Mouse (Mus musculus) CH12.LX (cell line): ENCODE measurements around the gene Txk. TPM values are rescaled to one million over a fixed set of nuclear protein-coding genes. Genes with fewer than 3 reads are reported as not detected.

Source experiments
- DNase-seq: peaks from one replicate; pipeline ENCODE4 v3.0.0-alpha.2; 2013; ENCODE audit errors: extremely low read depth
- H3K27ac ChIP-seq: 2 replicates; pipeline ENCODE4 v1.5.1; 2012; ENCODE audit warnings: low read depth, mild to moderate bottlenecking, control low read depth, moderate library complexity; ENCODE audit not compliant: insufficient read depth
- H3K27me3 ChIP-seq: replicated peaks from 2 replicates; pipeline ENCODE3; 2012; ENCODE audit warnings: inconsistent platforms
- H3K36me3 ChIP-seq, 2 experiments: replicated peaks in 1 of 2; 2 replicates each; pipeline versions ENCODE3 to v1.6.1; 2012; ENCODE audit warnings: inconsistent platforms in 1 of 2, low read length in 1 of 2, mild to moderate bottlenecking in 1 of 2, mixed read lengths in 1 of 2, moderate library complexity in 1 of 2; ENCODE audit not compliant: control insufficient read depth in 1 of 2, insufficient read depth in 1 of 2
- H3K4me1 ChIP-seq, 2 experiments: 2 replicates each; pipeline ENCODE4 v1.6.1; 2012; ENCODE audit warnings: inconsistent platforms in 1 of 2, moderate library complexity in 1 of 2; ENCODE audit not compliant: insufficient read depth in 2 of 2, control insufficient read depth in 1 of 2
- H3K4me2 ChIP-seq: 2 replicates; pipeline ENCODE4 v1.6.1; 2012; ENCODE audit warnings: low read depth, mild to moderate bottlenecking, control low read depth; ENCODE audit not compliant: poor library complexity, insufficient read depth, severe bottlenecking
- H3K4me3 ChIP-seq, 3 experiments: fragments of 150-350 bp in 1 of 3; sonication (generic) in 1 of 3; replicated peaks in 1 of 3; 2 replicates each; pipeline versions ENCODE3 to v1.5.1; 2011 to 2012; ENCODE audit warnings: low read depth in 2 of 3, low read length in 2 of 3, mild to moderate bottlenecking in 2 of 3, moderate library complexity in 2 of 3, control low read depth in 1 of 3, improper control_type of control experiment in 1 of 3, inconsistent platforms in 1 of 3, mixed read lengths in 1 of 3; ENCODE audit not compliant: poor library complexity in 1 of 3
- H3K79me2 ChIP-seq: replicated peaks from 2 replicates; pipeline ENCODE4 v1.6.1; 2012; ENCODE audit warnings: mild to moderate bottlenecking, moderate library complexity; ENCODE audit not compliant: control insufficient read depth, poor library complexity, insufficient read depth, severe bottlenecking; ENCODE audit errors: extremely low read depth
- H3K9ac ChIP-seq: 2 replicates; pipeline ENCODE4 v1.6.1; 2012; ENCODE audit warnings: low read depth, mild to moderate bottlenecking, control low read depth, moderate library complexity; ENCODE audit not compliant: insufficient read depth
- H3K9me3 ChIP-seq: replicated peaks from 2 replicates; pipeline ENCODE3; 2012; ENCODE audit warnings: low read length, inconsistent platforms, mixed read lengths
- BHLHE40 ChIP-seq: IDR thresholded peaks from 2 replicates; pipeline ENCODE4 v1.6.1; 2011; ENCODE audit warnings: mild to moderate bottlenecking, low read depth, low read length, improper control_type of control experiment
- CHD1 ChIP-seq: IDR thresholded peaks from 2 replicates; pipeline ENCODE4 v1.6.1; 2012; ENCODE audit warnings: low read depth, low read length, improper control_type of control experiment, inconsistent platforms
- CTCF ChIP-seq, 2 experiments: IDR thresholded peaks in 1 of 2; conservative IDR thresholded peaks in 1 of 2; 2 replicates each; pipeline ENCODE4 v1.5.1; 2011 to 2012; ENCODE audit warnings: low read depth in 2 of 2, low read length in 2 of 2, improper control_type of control experiment in 1 of 2, inconsistent platforms in 1 of 2, mild to moderate bottlenecking in 1 of 2, moderate library complexity in 1 of 2
- E2F4 ChIP-seq: IDR thresholded peaks from 2 replicates; pipeline ENCODE4 v1.6.1; 2011; ENCODE audit warnings: low read depth, low read length, improper control_type of control experiment; ENCODE audit not compliant: insufficient replicate concordance
- EP300 ChIP-seq: IDR thresholded peaks from 2 replicates; pipeline ENCODE4 v1.6.1; 2011; ENCODE audit warnings: low read length, improper control_type of control experiment
- ETS1 ChIP-seq: conservative IDR thresholded peaks from 2 replicates; pipeline ENCODE4 v1.6.1; 2012; ENCODE audit warnings: low read depth, mild to moderate bottlenecking, inconsistent platforms, low read length, improper control_type of control experiment, moderate library complexity
- GABPA ChIP-seq: IDR thresholded peaks from 2 replicates; pipeline ENCODE4 v1.6.1; 2012; ENCODE audit warnings: low read depth, low read length, improper control_type of control experiment, inconsistent platforms; ENCODE audit not compliant: insufficient replicate concordance
- JUN ChIP-seq: IDR thresholded peaks from 2 replicates; pipeline ENCODE4 v1.6.1; 2011; ENCODE audit warnings: low read depth, mild to moderate bottlenecking, low read length, improper control_type of control experiment, moderate library complexity; ENCODE audit not compliant: insufficient read depth
- JUND ChIP-seq: conservative IDR thresholded peaks from 2 replicates; pipeline ENCODE4 v1.6.1; 2011; ENCODE audit warnings: low read depth, low read length, improper control_type of control experiment
- MAFK ChIP-seq: IDR thresholded peaks from 2 replicates; pipeline ENCODE4 v1.6.1; 2011; ENCODE audit warnings: low read length, improper control_type of control experiment; ENCODE audit not compliant: insufficient replicate concordance
- MAX ChIP-seq: IDR thresholded peaks from 2 replicates; pipeline ENCODE4 v1.6.1; 2011; ENCODE audit warnings: low read length, improper control_type of control experiment
- MAZ ChIP-seq: IDR thresholded peaks from 2 replicates; pipeline ENCODE4 v1.6.1; 2012; ENCODE audit warnings: low read depth, mild to moderate bottlenecking, inconsistent platforms, low read length, improper control_type of control experiment, moderate library complexity
- MEF2A ChIP-seq: IDR thresholded peaks from 2 replicates; pipeline ENCODE4 v1.6.1; 2014; ENCODE audit warnings: low read depth, mild to moderate bottlenecking, inconsistent platforms, low read length, improper control_type of control experiment, borderline replicate concordance
- MXI1 ChIP-seq: IDR thresholded peaks from 2 replicates; pipeline ENCODE4 v1.6.1; 2011; ENCODE audit warnings: mild to moderate bottlenecking, low read depth, low read length, improper control_type of control experiment
- MYC ChIP-seq: IDR thresholded peaks from 2 replicates; pipeline ENCODE4 v1.6.1; 2011; ENCODE audit warnings: low read depth, mild to moderate bottlenecking, improper control_type of control experiment, low read length
- NELFE ChIP-seq: IDR thresholded peaks from 2 replicates; pipeline ENCODE4 v1.6.1; 2011; ENCODE audit warnings: low read depth, low read length, improper control_type of control experiment
- POLR2A ChIP-seq: IDR thresholded peaks from 2 replicates; pipeline ENCODE4 v1.6.1; 2011; ENCODE audit warnings: low read depth, mild to moderate bottlenecking, improper control_type of control experiment, low read length
- RCOR1 ChIP-seq: conservative IDR thresholded peaks from 2 replicates; pipeline ENCODE4 v1.6.1; 2012; ENCODE audit warnings: low read depth, mild to moderate bottlenecking, inconsistent platforms, low read length, improper control_type of control experiment
- SMC3 ChIP-seq: IDR thresholded peaks from 2 replicates; pipeline ENCODE4 v1.6.1; 2011; ENCODE audit warnings: low read depth, low read length, improper control_type of control experiment
- TCF12 ChIP-seq: IDR thresholded peaks from 2 replicates; pipeline ENCODE4 v1.6.1; 2014; ENCODE audit warnings: low read depth, mild to moderate bottlenecking, inconsistent platforms, low read length, improper control_type of control experiment
- USF1 ChIP-seq: IDR thresholded peaks from 2 replicates; pipeline ENCODE4 v1.6.1; 2014; ENCODE audit warnings: low read depth, mild to moderate bottlenecking, inconsistent platforms, low read length, improper control_type of control experiment
- ZC3H11A ChIP-seq: IDR thresholded peaks from 2 replicates; pipeline ENCODE4 v1.6.1; 2012; ENCODE audit warnings: low read depth, mild to moderate bottlenecking, inconsistent platforms, low read length, improper control_type of control experiment
- ZMIZ1 ChIP-seq: IDR thresholded peaks from 2 replicates; pipeline ENCODE4 v1.6.1; 2012; ENCODE audit warnings: low read depth, mild to moderate bottlenecking, inconsistent platforms, low read length, improper control_type of control experiment
- dilution Hi-C: fragments of 300-500 bp; cut with MboI; formaldehyde crosslinking; loops from 2 replicates; pipeline ENCODE4 v1.14.3; 2020; ENCODE audit warnings: low sequenced_read_pairs; ENCODE audit not compliant: extremely low pct_unique_long_range_greater_than_20kb, extremely low pct_ligation_motif_present
- in situ Hi-C: fragments of 300-500 bp; cut with MboI; formaldehyde crosslinking; loops from 3 replicates; pipeline ENCODE4 v1.14.3; 2019; ENCODE audit warnings: low sequenced_read_pairs, low pct_ligation_motif_present, low pct_unique_long_range_greater_than_20kb, mixed read lengths
- polyA plus RNA-seq: library from polyadenylated mRNA; unstranded; fragments of >175 nt; gene quantifications from 2 replicates; pipeline ENCODE4 v1.2.1, GENCODE M21; 2012; ENCODE audit warnings: low read depth; ENCODE audit not compliant: insufficient read length
- total RNA-seq, 2 experiments: library from RNA; depleted of rRNA; stranded (reverse); fragments of 300-350 nt in 1 of 2; fragments of >200 nt in 1 of 2; gene quantifications; 2 replicates each; pipeline ENCODE4 v1.2.3; 2012 to 2014

Gene Txk
- total and polyA plus RNA-seq, 3 experiments: 0.08 to 0.11 TPM; not detected in 1

GRCm38 (mm10) chr5:72761758-72762157 lies 9.2 kb upstream of the Txk start:
- Histone ChIP-seq H3K9me3 (no peaks in the 10 kb centered on the region), H3K4me1 (peaks cover 10 to 42% of the 10 kb centered on the region in 2 experiments), H3K27me3 (no peaks in the 10 kb centered on the region), H3K9ac (no peak overlapping the region), H3K27ac (no peak overlapping the region), H3K4me3 (no peak overlapping the region), H3K79me2 (no peaks in the 10 kb centered on the region), H3K36me3 (peaks cover 16 to 81% of the 10 kb centered on the region in 2 experiments), H3K4me2 (no peak overlapping the region)
- no peak for TF ChIP-seq CHD1
- TF ChIP-seq MAX: no peak
- TF ChIP-seq RCOR1: no peak
- no peak for TF ChIP-seq MXI1
- TF ChIP-seq CTCF (conservative IDR thresholded peaks at IDR 0.05 in 1 of 2, IDR thresholded peaks at IDR 0.05 in 1 of 2; ENCODE audit: low read depth in 2 of 2, low read length in 2 of 2): no peak
- TF ChIP-seq GABPA: no peak
- no peak for DNase-seq
- dilution Hi-C loops (no loop called here), in situ Hi-C loops (no loop called here)

- Histone ChIP-seq H3K4me2 (no peak overlapping the region), H3K4me1 (peaks cover 10 to 40% of the 10 kb centered on the region in 2 experiments), H3K27me3 (no peaks in the 10 kb centered on the region), H3K9me3 (no peaks in the 10 kb centered on the region), H3K4me3 (no peak overlapping the region), H3K36me3 (peaks cover 16 to 82% of the 10 kb centered on the region in 2 experiments), H3K9ac (no peak overlapping the region), H3K79me2 (no peaks in the 10 kb centered on the region), H3K27ac (no peak overlapping the region)
- DNase-seq: peak; percentile 35
- no peak for TF ChIP-seq E2F4
- no peak for TF ChIP-seq MYC
- TF ChIP-seq EP300: peak; percentile 56; the same call in 1 of the 2 replicates
- 0 out of 2 replicates have a peak, but pooled peaks have one; percentile 10 for TF ChIP-seq ETS1
- no peak for TF ChIP-seq MEF2A
- in situ Hi-C loops (no loop called here), dilution Hi-C loops (no loop called here)
These were observed 8.7 kb upstream of the Txk start for GRCm38 (mm10) chr5:72761237-72761636.

GRCm38 (mm10) chr5:72758925-72759924 lies 6.6 kb upstream of the Txk start:
- in situ Hi-C loops: no loop called here
- TF ChIP-seq MAZ: no peak
- TF ChIP-seq BHLHE40: no peak
- TF ChIP-seq NELFE: no peak
- TF ChIP-seq GABPA: no peak
- peak in 1 of 2 experiments; percentile 55; a peak in 2 of 4 replicates for TF ChIP-seq CTCF (conservative IDR thresholded peaks at IDR 0.05 in 1 of 2, IDR thresholded peaks at IDR 0.05 in 1 of 2; ENCODE audit: low read depth in 2 of 2, low read length in 2 of 2)
- no peak for TF ChIP-seq POLR2A
- TF ChIP-seq MAFK: no peak
- TF ChIP-seq MEF2A: no peak
- no peak for TF ChIP-seq RCOR1
- TF ChIP-seq ETS1: no peak
- no peak for TF ChIP-seq MYC
- no peak for TF ChIP-seq JUND
- TF ChIP-seq TCF12: no peak
- no peak for TF ChIP-seq ZMIZ1
- TF ChIP-seq JUN: no peak
- TF ChIP-seq ZC3H11A: no peak
- TF ChIP-seq USF1: no peak
- peak; percentile 31; the same call in 1 of the 2 replicates for TF ChIP-seq SMC3

More at GRCm38 (mm10) chr5:72758925-72759924, 6.6 kb upstream of the Txk start:
- Histone ChIP-seq H3K9ac (no peak overlapping the region), H3K36me3 (peaks cover 13 to 85% of the 10 kb centered on the region in 2 experiments), H3K27ac (no peak overlapping the region), H3K4me3 (no peak overlapping the region), H3K27me3 (no peaks in the 10 kb centered on the region), H3K4me2 (no peak overlapping the region), H3K9me3 (no peaks in the 10 kb centered on the region), H3K4me1 (peaks cover 9 to 39% of the 10 kb centered on the region in 2 experiments), H3K79me2 (no peaks in the 10 kb centered on the region)
- DNase-seq: no peak
- dilution Hi-C loops: no loop called here
